Mouse (Mus musculus) 3T3-L1 (cell line): ENCODE measurements around the gene Zfp456.
"Not testable (repeated sequence)": the region's sequence is repeated elsewhere in the genome, so short reads cannot be mapped to it uniquely, and the experiment has no call there.

ENCODE experiments used
- DNase-seq: peaks from one replicate; pipeline ENCODE4 v3.0.0-alpha.2; 2015; ENCODE audit warnings: low read depth, low spot score

Zfp456 gene

DNA sequence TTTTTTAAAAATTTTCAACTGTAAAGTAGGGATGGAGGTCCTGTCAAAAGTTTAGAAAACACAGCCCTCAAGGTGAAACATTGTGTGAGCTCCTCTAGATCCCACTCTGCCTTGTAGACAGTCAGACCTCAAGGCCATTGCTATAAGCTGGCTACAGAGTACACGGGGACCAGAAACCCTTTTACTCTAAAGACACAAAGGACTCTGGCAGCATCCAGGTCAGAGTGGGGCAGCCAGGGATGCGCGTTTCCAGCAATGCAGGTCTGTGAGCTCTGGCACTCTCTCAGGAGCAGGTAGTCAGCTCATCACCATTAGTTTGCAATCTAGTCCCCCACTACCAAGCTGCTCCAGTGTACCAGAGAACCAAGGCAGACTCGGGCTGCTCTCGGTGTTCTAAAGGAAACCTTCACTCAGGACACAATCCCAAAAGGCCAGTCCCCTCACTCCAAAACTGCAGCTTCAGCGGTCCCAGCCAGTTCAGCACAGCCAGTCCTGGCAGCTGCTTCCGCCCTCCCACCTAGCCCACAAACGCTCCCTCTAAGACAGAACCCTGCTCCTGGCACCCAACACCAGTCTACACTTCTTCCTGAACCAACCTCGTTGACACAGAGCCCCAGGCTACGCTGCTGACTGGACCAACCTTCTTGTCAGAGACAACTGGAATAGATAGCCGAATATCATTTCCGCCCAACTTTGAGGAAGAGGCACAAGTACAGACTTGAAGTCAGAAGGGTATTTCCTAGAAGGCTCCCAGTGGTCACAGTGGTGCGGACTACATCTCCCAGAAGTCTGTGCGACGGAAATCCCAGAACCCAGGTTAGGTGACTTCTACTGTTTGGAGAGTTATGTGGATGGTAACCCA, at the start of gene Zfp456, which contains the start of gene Gm28041:
TSS of gene Zfp456 (minus strand) at position 761 of the 862 bp plus-strand sequence.
TSS of gene Gm28041 (minus strand) at position 684 of the 862 bp plus-strand sequence.
- peak; percentile 89 for DNase-seq

DNA sequence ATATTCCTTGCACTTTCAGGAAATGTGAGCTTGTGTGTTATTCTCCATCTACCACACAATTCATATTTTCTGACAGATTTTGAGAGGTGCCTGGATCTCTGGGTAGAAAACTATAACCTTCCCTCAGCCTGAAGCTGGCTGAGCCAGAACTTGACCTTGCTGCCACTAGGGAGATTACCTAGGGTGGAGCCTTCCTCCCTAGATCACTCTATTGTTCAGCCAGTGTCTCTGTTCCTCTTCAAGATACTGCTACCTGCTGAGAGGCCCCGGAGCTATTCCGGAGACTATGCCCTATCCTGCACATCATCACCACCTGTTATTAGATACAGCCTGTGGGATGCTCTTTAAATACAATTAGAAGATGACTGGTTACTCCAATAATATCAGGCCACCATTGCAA, 46.9 kb upstream of the Zfp456 start:
- DNase-seq = not testable (repeated sequence)

- DNase-seq = peak; percentile 41
Observed at GRCm38 (mm10) chr13:67421207-67421857, 45.7 kb upstream of the Zfp456 start, which contains the start of gene Zfp459. Gene Zfp459, minus strand, starts transcription at chr13:67421418.

GRCm38 (mm10) chr13:67420558-67421206, 45.1 kb upstream of the Zfp456 start:
- DNase-seq = no peak

- DNase-seq = no peak
Observed at GRCm38 (mm10) chr13:67416811-67417210, 41.2 kb upstream of the Zfp456 start.

GRCm38 (mm10) chr13:67415759-67416158, 40.1 kb upstream of the Zfp456 start:
- no peak for DNase-seq

DNA sequence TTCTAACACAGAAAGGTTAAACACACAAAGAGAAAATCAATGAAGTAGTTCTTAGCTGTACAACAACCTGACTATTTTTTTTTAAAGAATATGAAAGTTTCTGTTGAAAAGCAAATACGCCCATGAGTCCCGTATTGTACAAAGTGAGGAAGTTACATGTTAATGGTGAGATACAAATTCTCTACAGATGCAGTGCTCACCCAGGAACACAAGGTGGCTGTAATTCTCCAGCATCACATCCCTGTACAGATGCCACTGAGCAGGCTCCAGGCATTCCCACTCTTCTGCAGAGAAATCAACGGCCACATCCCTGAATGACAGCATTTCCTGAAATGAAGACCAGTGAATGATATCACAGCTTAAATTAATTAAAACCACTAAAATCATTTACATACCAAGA, 38.0 kb upstream of the Zfp456 start:
- DNase-seq = peak; percentile 19

GRCm38 (mm10) chr13:67399183-67399903, 23.7 kb upstream of the Zfp456 start, which contains the start of gene Zfp429:
Gene Zfp429, minus strand, starts transcription at chr13:67399819.
- peak; percentile 81 for DNase-seq

GRCm38 (mm10) chr13:67376255-67376654, 645 bp upstream of the Zfp456 start:
- DNase-seq = peak; percentile 17

DNA sequence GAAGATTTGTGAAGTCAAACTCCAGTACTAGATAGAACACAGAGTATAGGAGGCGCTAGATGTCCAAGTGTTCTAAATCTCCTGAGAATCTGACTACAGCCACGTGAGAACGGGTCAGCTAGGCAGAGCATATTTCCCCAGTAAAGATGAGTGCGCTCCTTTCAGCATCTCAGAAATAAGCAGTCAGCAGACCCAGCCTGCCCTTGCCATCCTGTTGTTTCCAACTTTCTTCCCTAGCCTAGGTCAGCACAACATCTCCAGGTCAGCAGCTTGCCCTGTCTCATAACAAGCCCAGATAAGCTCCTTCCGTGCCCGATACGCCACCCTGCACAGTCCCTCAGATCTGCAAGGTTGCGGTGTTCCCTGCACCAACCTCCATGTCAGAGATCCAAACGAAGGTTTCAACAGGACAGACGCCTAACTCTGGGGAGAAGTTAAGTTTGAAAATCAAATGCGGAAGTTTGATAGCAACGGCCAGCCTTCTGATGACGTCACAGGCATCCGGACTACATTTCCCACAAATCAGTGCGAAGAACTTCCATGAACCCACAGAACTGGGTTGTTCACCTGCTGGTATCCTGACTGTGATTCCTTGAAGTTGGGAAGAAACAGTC, 15.4 kb downstream of the Zfp456 start, which contains the start of the genes Gm28044 and Zfp953:
TSS of gene Gm28044 (minus strand) at position 406 of the 614 bp plus-strand sequence.
TSS of gene Zfp953 (minus strand) at position 475 of the 614 bp plus-strand sequence.
- DNase-seq = peak; percentile 93

GRCm38 (mm10) chr13:67351854-67352253, 23.8 kb downstream of the Zfp456 start:
- no peak for DNase-seq

- no peak for DNase-seq
Observed at GRCm38 (mm10) chr13:67343422-67343821, 32.2 kb downstream of the Zfp456 start.

GRCm38 (mm10) chr13:67332877-67333276, 42.7 kb downstream of the Zfp456 start:
- no peak for DNase-seq

GRCm38 (mm10) chr13:67332019-67332724, 43.4 kb downstream of the Zfp456 start, which contains the start of gene Zfp595:
Gene Zfp595, minus strand, starts transcription at chr13:67332570.
- DNase-seq = peak; percentile 97
